Mouse (Mus musculus) retina, adult 2 months (tissue): ENCODE results near the gene Samd13.

Source experiments
- DNase-seq: peaks from one replicate; pipeline ENCODE4 v3.0.0-alpha.2; 2012; ENCODE audit warnings: low read depth, low spot score

The Samd13 gene

DNA sequence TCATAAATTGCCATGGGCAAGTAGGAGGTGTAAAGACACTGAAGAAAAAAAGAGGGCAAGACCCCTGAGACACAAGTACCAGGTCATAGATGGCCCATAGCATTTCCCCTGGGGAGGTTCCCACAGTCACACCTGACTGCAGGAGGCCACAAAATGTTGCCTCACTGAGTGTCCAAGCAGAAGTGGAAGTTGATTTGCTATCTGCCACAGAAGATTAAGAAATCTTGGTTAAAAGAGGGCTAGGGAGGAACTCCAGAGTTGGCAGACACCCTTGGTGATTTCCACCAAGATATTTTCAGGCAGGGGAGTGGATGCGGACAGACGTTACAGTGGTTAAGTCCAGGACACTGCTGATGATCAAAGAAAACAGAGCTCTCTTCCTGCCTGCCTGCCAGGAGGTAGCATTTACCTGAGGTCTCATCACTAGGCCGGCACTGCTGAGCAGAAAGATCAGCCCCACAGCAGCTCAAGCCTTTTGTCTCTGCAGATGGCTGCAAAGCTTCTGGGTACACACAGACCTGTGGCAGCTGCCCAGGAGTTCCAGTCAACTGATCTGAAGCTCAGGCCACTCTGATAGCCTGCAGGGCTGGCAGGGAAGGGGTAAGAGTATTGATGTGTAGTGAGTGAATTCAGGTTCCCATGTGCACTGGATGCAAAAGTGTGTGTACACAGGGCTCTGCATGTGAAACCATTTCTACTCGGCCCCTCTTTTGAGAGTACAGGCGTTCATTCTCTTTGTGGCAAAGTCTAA lies 68.7 kb downstream of the Samd13 start:
- no peak for DNase-seq

DNA sequence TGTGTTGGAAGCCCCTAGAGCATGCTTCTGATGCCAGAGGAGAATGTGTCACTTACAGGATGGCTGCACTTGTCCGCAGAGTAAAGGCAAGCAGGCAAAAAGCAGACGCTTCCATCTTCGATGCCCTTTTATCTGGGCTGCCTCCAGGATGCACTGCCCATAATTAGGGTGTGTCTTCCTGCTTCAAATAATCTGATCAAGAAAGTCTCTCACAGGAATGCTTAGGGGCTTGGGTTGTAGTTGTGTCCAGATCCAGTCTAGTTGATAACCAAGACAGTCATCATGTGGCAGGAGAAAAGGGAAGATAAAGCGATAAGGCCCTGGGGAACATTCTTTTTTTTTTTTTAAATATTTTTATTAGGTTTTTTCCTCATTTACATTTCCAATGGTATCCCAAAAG lies 69.9 kb downstream of the Samd13 start, which contains the start of gene Dnase2b:
Dnase2b (minus strand) TSS at position 101 of the 400 bp plus-strand sequence.
- no peak for DNase-seq

DNA sequence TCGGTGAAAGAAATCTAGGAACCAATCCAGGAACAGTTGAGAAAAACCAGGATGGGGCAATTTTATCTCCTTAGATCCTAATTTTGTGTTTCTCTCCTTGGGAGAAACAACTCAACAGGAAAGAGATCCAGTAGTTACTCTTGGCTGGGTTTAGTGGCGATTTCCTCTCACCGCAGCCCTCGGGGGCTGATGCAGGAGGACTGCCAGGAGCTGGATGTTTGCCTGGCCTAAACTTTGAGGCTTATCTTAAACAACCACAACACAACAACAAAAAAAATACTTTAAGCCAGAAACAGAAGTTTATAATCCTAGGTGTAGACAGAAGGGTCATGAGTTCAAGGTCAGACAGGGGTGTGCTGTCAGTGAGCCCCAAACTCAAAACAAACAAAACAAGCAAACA lies 73.6 kb downstream of the Samd13 start:
- DNase-seq, result no peak

DNA sequence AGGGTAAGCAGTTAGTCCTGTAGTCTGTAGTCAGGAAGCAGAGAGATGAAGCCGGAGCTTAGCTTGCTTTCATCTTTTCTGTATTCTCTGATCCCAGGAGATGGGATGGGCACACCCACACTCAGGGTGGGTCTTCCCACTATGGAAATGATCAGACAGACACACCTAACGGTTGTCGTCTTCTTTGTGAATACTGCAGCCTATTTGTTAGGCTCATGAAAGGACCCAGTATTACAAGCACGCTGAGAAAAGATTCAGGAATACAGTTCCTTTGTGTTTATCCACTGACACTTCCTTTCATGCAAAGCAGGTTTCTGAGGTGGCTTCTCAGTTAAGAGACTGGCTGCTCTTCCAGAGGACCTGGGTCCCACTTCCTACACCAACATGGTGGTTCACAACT lies 74.1 kb downstream of the Samd13 start:
- DNase-seq, result no peak

DNA sequence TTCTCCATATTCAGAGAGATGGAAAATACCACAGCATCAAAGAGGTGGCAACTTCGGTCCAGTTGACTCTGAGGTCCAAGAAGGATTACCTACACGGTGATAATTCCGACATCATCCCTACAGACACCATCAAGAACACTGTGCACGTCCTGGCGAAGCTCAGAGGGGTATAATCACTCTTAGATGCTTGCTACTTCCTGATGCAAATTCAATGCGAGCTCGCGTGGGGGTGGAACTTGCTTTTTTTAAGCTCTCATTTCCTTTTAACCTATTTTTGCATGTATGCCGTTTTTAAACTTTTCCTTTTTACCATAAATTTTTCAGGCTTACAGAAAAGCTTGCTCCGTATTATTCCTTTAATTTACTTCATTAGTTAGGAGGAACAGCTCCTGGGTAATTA lies 75.1 kb downstream of the Samd13 start:
- no peak for DNase-seq

DNA sequence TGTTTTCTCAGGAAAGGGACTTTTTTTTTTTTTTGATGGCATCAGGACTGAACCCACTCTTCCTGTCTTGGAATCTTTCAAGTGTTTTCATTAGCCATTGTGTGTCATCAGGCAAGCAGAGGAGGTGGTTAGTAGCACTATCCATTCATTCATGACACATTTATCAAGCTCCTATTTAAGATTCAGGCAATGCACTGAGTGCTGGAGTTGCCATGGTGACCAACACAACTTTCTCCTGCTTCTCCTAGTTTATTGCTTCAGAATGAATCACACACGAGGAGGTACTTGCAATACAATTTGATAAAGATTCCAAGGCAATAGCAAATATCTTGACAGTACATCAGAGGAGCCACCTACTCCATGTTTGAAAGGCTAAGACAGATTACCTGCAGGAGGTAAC lies 78.0 kb downstream of the Samd13 start:
- no peak for DNase-seq

DNA sequence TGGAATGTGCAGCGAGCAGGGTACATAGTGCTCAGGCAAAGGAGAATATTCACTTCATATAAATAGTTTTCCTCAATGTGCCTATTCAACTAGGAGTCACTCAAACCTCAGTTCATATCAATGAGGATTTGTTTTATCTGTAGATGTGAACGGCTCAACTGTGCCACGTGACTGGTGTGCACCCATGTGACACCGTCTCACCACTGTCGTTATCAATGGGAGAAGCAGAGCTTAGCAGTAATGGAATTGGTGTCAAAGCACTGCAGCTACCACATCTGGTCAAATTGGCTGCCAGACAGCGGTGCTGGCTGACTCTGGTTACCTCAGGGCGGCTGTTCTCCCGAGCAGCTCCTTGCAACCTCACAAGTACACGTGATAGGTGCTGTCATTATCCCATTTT lies 80.7 kb downstream of the Samd13 start:
- no peak for DNase-seq

DNA sequence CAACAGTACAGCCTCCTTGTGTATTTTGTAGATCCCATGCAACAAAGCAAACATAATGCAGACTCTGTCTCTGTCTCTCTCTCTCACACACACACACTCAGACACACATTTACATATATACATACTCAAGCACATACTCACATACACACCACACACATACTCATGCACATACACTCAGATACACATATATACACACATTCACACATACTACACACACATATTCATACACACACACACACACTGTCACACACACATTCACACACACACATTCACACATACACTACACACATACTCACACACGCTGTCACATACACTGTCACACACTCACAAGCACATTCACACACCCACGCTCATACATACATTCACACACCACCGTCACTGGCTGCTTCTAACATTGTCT lies 82.9 kb downstream of the Samd13 start:
- DNase-seq, result no peak

DNA sequence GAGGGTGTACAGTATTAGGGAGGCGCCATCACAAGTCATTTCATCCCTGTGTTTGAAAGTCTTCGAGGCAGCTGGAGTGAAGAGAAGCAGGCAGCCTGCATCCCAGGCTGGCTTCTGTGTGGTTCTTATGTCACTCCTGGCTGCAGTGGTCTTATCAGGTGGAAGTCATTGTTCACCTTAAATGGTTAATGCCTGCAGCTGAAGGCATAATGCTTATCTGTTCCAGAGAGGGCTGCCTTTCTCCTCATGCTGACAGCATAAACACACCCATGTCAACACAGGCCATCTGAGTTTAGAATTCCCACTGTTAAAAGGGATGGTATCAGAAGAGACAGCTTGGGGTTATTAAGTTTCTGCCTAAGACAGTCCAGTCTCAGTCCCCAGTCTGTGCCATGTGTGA lies 84.2 kb downstream of the Samd13 start:
- no peak for DNase-seq

DNA sequence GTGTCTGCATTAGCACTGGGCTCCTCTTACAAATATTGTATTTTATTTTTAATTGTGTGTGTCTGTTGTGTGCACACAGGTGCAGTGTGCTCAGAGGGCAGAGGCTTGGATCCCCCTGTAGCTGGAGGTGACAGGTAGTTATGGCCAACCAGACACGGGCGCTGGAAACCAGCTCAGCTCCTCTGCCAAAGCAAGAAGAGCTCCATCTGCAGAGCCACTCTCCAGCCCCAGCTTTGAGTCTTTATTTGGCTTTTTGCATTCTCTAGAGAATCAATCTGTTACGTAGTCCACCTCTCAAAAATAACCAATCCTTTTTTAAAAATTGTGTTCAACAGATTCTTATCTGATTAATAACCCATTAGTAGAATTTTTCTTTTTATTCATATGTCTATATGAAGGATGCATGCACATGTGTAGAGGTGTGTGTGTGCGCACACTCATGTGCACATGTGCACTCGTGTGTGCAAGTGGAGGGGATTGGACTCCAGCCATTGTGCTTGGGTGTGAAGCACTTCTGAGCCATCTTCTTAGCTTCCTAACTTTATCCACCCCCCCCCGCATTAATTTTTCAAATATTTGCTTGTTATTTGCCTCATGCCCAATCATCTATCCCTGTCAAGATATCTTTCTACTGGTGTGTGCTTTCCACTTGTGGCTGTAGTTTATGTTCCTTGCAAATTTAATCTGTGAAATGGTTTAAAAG lies 86.0 kb downstream of the Samd13 start:
- DNase-seq, result no peak

DNA sequence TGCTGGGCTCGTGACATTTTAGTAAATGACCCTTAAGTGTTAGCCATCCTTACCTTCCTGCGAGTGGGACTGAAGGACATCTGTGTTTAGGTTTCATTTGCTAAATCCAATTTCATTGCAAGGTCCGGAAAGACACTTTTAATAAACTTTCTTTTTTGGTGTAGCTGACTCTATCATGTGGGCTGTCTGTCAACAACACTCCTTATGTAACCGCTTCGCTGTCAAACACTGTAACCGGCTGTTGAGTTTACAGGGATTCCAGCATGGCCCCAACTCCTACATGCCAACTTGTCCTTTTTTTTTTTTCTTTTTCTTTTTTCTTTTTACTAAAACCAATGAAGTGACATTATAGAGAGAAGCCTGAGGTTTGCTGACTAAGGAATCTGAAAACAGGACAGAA lies 87.0 kb downstream of the Samd13 start:
- DNase-seq, result no peak

DNA sequence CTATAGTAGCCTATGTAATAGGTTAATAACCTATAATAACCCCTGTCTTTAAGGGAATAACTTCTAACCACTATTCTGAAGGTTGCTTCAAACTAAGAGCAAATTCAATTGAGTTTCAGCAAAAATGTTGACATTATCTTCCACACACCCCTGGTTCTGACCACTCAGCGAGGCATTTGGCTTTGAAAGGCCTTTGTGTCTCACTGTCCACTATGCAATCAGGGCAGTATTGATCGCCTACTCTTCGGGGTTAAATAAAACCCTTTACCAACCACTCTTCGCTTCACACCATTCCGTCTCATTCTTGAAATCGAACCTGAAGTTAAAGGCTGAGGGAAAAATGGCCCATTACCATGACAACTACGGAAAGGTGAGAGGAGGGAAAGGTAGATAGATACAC lies 88.5 kb downstream of the Samd13 start:
- DNase-seq, result no peak

DNA sequence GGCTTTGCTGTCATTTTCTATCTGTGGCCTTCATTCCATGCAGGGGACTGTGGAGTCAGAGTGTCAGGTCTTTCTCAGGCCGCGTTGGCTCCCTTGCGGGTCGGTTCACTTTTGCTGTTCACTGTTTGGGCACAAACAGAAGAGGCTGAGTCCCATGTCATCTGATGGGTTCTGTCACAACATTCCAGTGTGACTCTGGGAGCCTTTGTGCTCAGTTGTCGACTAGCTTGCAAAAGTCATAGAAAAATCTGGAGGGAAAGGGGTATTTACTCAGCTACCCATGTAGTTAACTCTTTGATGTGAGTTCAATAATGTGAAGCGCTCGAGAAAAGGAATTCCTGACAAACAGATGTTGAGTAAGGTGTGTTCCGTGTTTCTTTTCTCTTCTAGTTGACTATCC lies 89.0 kb downstream of the Samd13 start:
- DNase-seq, result no peak

DNA sequence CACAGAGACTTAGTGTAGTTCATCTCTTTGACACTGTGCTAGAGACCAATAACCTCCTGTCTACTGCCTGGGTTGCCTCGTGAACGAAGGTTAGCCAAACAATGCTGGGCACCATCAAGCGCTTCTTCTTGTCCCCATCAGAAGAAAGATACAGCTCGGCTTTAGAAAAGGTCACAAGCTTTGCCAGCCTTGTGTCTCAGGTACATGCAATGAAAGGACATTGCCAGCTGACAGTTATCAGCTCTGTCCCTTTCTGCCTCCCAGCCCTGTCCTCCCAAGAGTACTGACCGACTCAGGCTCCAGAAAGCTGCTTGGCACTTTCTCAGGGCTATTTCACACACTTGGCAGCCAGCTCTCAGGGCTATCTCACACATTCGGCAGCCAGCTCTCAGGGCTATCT lies 90.0 kb downstream of the Samd13 start:
- DNase-seq, result no peak
